Mouse (Mus musculus): ENCODE results near the gene Spata1.

Gene Spata1

GRCm38 (mm10) chr3:146418901-146419300 is 80.7 kb downstream of the Spata1 start:
- no peak for DNase-seq

DNA sequence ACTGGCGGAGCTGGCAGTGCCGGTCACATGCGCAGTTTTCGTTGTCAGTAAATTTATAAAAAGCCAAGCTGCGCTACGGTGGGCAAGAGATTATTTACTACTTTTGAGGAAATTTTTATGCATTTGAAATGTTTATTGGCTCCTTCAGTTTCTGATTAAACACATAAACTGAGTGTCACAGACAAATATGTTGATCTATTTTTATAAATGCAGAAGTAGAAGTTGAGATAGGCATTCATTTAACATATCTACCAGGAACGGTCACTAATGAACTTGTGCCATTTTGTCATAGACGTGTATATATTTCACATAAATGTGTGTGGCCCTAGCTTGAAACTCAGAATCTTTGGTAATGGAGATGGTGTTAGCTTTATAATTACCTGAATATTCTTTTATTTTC is 81.7 kb downstream of the Spata1 start:
- DNase-seq, result no peak

- no peak for DNase-seq
Measured at GRCm38 (mm10) chr3:146414555-146414954, 85.0 kb downstream of the Spata1 start.

GRCm38 (mm10) chr3:146413992-146414391 is 85.6 kb downstream of the Spata1 start:
- peak; percentile 44 for DNase-seq

- peak; percentile 45 for DNase-seq
Measured at GRCm38 (mm10) chr3:146413016-146413415, 86.5 kb downstream of the Spata1 start.

DNA sequence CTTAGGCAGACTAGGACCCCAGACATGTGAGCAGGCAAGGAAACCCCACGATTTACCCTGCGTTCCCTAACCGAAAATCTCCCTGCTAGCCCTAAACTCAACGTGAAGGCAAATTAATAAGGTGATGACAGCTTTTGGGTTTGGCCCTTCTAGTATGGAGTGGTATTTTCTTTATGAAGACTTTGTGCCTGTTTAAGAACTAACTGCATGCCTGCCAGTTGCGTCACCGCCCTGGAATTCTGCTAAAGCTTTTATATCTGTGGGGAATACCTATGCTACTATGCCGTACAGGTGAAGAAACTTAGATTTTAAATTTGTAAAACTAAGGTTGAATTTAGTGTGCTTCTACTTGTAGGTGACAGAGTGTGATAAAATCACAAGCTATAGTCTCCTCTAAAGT is 87.1 kb downstream of the Spata1 start:
- DNase-seq, result no peak

DNA sequence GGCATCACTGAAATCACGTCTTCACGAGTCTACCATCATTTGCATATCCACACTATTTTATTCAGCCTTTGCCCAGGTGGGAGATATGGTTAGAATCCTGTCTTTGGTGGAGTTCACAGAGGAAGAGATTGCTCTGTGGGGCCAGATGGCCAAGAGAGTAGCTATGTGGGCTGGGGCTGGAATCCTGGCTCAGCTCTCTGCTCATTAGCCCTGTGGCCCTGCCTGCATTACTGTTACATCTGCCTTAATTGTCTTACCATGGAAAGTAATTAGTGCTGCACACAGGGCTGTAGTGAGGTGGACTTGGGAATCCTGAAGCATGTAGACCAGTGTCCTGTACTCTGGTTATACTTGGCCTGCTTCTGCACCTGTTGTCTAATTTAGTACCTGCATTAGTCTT is 87.5 kb downstream of the Spata1 start:
- no peak for DNase-seq

DNA sequence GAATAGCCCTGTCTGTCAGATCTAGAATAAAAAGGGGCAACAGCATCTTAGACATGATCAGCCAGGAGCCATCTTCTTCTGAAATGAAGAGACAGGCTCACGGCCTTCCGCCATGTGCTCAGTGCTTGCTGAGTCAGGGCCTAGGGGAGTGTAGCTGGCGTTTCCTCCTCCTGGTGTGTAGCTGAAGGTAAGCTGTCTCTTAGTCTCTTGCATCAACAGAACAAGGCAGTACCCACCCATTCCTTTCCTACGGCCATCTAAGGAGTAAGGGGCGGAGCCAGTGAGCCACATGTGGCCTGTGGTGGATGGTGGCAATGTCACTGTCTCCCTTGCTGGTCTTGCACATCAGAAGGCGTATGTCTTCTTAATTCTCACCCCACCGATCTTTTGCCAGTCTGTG is 89.4 kb downstream of the Spata1 start:
- no peak for DNase-seq
